Mouse (Mus musculus) gastrocnemius, postnatal 10 days (tissue): ENCODE measurements around the gene BC048403. TPM values are rescaled to one million over a fixed set of nuclear protein-coding genes. Genes with fewer than 3 reads are reported as not detected.
A peak's percentile ranks its signal among the peaks of the same experiment; 100 is the strongest.

Experiments
- DNase-seq: peaks from one replicate; pipeline ENCODE4 v3.0.0; 2021; ENCODE audit warnings: mixed read lengths
- total RNA-seq, 2 experiments: library from RNA; stranded (reverse); gene quantifications; 2 replicates each; pipeline ENCODE4 v1.2.3; 2021

Gene BC048403
- total RNA-seq, 2 experiments from 2014 or later, result 1.6 to 2.4 TPM

DNA sequence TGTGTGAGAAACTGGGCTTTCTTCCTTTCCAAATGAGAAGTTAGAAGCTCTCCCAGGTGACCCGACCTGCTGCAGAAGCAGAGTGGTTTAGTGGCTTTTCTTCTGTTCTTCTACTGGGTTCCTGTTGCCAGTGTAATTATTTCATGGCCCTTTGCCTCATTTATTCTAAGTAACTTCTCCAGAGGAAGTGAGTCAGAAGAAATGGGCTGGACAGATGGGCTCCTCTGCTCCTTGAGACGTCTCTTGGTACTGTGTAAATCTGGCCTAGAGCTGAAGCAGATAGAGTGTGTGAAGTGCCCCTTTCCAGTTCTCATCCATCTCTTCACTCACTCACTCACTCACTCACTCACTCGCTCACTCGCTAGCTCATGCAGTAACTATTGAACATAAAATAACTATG is 16.9 kb downstream of the BC048403 start:
- DNase-seq, result no peak

DNA sequence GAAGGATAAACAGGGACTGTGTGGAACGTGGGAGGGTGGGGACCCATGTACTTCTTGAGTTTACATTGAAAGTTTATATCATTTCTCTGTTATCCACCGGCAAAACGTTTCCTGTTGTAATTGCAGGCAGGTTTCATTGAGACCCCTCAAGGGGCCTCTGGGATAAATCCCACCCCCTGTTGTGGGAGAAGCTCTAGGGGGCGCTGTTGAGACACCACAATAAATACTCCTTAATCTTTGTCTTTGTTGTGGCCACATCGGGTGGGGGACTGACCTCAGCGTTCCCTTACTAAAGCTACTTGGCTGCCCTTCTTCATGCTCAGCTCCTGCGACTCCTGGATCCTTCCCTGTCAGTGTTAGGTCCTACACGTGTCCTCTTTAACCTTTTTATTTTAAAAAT is 19.4 kb downstream of the BC048403 start:
- DNase-seq, result no peak

DNA sequence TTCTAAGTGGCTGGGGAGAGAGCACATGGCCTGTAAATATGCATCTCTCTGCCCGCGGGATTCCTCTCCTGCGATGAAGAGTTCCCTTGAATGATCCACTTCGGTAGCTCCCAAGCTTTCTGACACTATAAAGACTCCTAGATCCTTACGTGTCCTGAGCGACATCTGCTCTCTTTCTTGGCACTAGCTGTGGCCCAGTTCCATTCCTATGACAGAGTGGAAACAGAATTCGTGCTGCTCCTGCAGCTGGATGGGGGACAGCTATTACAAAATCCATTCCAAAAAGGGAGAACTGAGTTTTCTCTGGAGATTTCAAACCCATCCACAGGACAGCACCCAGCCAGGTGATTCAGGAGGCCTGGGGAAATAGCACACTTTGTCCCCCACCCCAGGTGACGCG is 22.4 kb downstream of the BC048403 start:
- DNase-seq, result no peak

DNA sequence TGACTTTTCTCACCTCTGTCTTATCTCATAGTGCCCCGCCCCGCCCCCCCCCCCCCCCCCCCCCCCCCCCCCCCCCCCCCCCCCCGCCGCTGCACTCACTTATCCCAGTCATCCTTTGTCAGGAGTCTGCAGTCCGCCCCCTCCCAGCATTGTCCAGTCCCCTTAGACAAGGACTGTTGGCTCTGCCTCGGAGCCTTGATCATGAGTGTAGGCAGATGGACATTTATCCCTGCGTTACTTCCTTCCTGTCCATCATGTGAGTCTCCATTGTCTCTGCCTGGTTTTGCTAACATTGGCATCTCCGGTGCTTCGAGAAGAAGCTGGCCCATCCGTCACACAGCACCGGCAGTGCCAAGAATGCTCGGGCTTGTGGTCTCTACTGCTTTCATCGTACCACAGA is 23.5 kb downstream of the BC048403 start:
- DNase-seq, result no peak

DNA sequence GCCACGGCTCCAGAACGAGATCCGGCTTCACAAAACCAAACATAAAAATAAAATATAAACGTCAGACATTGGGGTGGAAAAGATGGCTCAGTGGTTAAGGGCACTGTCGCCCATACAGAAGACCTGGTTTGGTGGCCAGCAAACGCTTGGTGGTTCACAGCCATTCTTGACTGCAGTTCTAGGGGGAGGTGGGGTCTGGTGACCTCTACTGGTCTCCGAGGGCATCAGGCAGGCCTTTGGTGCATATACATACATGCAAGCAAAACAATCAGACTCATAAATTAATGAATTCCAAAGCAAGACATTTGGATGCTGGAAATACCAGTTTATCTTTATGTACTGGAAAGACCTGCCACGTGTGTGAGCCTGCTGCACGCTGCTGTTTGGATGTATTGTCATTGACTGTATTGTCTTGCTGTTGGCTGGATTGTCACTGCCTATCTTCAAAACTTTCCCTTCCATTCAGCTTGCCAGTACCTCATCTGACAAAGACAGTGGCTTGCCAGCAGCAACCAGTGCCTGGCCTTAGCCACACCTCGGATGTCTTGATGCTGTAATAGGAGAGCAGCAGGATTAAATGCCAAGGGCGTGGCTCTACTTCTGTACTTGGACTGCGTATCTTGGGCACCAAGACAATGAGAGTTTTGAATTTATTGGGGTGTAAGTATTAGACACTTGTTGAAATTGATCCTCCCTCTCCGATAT is 24.9 kb downstream of the BC048403 start:
- no peak for DNase-seq

DNA sequence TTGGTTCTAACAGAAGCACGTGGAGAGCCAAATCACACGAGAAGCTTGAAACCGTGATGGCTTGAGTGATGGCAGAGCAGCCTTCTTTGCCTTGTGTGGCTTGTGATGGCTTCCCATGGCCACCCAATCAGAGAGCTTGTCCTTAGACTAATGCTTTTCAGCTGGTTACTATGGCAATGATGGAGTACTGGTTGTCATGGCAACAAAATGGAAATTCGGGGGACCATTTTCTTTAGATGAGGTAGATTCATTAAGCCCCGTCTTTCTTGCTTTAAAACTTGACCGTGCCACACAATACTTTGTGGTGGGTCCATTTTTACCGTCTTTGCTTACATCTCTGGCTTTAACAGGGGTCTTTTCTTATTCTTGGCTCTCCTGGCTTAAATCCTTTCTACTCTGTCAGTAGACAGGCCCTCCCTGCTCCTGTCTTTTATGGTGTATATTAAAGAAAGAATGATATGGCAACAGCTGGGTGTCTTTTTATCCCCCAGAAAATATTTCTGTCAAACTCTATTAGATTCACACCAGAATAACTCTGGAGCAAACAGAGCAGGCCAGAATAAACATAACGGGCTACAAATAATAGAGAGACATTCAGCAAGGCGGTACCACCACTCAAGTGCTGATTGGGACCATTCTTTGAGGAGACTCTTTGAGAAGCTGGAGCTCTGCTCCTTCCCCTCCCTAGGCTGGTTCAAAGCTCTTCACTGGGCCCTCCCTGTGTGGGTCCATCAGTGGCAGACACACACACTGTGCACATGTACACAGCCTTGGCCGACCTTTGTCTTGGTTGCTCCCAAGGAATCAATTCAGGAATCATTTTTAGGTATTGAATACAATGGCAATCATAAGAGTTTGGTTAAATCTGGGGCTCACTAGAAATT is 25.7 kb downstream of the BC048403 start:
- no peak for DNase-seq

DNA sequence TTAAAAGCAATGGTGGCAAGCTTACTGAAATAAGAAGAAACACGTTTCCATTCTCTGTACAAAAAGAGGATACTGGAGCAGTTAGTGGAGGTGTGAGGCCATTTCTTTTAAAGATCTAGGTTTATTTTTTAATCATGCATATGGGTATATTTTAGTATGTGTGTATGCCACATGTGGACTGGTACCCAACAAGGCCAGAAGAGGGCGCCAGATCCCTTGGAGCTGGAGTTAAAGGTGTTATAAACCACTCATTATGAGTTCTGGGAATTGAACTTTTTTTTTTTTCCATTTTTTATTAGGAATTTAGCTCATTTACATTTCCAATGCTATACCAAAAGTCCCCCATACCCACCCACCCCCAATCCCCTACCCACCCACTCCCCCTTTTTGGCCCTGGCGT is 27.6 kb downstream of the BC048403 start:
- DNase-seq, result peak; percentile 24

DNA sequence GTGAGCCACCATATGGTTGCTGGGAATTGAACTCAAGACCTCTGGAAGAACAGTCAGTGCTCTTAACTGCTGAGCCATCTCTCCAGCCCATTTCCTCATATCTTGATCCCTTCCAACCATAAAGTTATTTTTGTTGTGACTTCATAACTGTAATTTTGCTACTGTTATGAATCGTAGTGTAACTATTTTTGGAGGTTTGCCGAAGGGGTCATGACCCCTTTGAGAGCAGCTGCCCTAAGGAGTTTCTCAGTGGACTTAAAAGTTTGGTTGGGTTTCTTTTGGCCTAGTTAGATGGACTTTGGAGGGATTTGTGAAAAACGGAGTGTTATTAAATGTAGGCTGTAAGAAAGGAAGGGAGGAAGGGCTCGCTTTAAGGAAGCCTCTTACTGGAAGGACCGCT is 30.0 kb downstream of the BC048403 start:
- no peak for DNase-seq

DNA sequence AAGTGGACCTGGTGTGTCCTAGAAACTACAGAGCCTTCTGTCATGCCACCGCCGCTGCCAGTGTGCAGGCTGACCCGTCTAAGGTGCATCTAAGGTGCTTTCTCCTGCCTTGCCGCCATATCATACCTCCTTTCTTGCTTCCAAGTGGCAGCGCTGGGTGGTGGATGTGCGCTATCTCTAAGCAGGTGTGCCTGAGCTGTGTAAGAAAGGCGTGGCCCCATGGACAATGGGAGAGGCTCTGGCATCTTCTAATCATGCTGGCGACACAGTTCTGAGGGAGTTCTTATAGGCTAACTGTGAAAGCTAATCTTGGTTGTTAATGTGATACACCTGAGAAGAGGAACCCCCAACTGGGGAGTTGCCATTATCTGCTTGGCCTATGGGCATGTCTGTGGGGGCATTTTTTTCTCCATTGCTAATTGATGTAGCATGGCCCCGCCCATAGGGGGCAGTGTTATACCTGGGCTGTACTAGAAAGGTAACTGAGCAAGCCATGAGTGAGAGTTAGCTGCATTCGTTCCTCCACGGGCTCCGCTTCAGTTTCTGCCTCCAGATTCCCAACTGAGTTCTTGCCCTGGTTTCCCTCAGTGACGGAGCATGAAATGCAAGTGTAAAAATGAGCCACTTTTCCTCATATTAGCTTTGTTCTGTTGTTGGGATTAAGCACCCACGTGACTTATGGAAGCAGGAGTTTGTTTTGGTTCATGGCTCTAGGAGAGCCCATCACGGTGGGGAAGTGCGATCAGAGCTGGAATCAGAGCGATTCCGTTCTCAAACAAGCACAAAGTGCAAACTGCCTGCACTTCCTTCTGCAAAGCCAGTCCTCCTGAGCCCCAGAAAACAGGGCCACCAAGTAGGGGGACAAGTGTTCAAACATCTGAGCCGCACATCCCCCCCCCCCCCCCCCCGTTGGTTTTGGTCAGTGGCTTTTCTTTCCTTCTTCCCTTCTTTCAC is 31.2 kb downstream of the BC048403 start:
- no peak for DNase-seq

DNA sequence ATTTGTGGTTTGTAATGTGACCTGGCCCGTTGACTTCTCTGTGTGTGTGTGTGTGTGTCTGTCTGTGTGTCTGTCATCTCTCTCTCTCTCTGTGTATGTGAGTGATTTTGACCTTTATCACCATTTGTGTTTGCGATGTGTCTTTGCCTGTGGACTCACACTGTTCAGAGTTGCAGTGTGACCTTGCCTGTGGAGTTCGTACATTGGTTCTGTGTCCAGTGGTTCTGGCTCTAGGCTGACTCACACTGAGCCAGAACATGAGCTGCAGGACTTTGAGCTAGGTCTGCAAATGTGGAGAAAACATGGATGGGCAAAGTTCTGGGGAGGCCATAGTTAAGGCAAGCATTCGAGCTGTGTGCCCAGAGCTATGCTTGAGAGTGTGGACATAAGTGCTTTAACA is 34.1 kb downstream of the BC048403 start:
- no peak for DNase-seq

DNA sequence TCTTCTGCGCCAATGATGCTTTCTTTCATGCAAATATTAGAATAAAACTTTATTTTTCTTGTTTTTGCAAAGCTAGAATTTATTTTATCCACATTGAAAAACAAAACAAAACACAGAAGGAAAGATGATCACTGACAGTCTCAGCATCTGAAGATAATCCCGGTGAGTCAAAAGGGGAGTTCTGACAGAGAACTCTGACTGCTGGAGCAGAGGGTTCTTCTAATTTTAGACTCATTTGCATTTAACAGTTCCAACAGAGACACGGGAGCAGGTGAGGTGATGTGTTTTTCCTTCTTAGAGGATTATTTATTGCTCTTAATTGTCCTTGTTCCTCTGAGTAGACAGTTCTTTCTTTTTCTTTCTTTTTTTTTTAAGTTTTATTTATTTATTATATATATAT is 36.3 kb downstream of the BC048403 start:
- DNase-seq, result no peak

DNA sequence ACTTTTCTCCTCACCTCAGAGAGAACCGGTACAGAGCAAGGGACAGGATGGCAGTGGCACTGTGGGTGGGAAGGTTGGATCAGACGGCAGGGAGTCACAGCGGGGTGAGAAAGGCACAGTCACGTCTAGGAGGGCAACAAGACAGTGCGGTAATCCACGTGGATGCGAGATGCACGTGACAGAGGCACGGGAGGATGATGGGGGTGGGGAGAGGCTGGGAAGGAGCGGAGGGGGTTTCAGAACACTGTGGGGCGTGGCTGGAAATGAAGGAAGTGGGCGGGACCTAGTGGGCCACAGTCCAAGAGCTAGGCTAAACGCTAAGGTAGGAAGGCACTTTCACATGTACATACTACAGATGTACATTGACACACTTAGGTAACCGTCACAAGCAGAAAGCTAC is 41.4 kb downstream of the BC048403 start:
- no peak for DNase-seq

DNA sequence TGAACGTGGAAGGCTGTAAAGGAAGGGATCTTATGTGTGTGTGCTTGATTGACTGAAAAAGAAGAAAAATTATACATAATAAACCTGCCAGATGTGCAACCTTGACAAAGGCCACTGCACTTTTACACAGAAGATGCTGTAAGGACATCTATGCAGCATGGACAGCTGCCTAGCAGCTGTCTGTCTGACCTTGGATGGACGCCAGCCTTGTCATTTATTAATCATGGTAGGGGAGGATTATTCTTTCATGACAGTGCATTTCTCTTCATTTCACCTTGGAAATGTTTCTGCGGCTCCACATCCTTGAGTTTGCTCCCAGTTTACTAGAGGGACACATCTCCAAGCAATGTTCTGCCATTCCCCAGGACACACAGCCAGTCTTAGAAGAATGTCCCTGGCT is 48.8 kb downstream of the BC048403 start:
- DNase-seq, result no peak

DNA sequence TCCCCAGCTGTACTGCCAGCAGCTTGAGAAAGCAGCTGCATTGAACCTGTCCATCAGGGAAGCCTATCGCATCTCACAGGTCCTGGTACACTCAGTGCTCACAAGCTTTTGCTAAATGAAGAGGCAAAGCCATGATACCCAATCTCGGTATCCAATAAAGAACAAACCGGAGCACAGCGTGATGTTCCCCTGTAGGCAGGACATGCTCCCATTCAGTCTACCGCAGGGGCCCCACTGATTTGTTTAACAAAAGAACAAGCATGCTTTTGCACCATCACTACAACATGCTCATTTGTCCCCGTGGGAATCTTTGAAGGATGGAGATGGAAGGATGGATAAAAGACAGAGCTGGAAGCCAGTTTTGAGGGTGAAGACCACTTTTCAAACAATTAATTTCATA is 50.3 kb downstream of the BC048403 start:
- DNase-seq, result no peak

DNA sequence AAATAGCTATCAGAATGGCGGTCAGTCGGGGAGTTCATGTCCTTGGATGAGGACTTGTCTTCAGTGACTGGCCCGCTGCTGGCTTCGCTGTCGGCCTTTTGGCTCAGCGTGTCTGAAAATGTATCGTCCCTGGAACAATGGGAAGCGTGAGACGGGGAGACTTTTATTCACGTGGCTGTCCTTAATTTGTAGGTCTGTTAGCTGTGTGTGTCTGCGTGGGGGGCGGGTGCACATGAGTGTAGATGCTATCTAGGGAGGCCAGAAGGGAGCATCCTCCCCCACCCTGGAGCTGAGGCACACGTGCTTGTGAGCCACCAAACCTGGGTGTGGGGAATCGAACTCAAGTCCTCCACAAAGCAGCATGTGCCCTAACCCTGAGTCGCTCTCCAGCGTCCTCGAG is 52.9 kb downstream of the BC048403 start:
- no peak for DNase-seq

DNA sequence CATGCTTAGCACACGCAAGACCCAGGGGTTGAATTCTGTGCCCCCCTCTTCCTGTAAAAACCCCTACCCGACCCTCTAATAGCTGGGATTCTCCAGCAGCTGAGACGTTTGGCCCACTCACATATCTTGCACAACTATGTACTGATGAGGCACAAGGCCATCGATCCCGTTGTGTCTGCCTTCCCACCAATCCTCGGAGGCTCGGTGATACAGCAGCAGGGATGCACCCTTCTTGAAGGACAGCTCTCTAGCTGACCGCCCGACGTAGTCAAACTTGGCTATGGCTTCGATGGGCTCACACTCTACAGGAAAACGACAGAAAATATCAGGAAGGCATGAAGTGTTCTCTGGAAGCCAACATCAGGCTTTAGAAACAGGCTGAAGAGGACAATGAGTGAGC is 54.7 kb downstream of the BC048403 start:
- no peak for DNase-seq

DNA sequence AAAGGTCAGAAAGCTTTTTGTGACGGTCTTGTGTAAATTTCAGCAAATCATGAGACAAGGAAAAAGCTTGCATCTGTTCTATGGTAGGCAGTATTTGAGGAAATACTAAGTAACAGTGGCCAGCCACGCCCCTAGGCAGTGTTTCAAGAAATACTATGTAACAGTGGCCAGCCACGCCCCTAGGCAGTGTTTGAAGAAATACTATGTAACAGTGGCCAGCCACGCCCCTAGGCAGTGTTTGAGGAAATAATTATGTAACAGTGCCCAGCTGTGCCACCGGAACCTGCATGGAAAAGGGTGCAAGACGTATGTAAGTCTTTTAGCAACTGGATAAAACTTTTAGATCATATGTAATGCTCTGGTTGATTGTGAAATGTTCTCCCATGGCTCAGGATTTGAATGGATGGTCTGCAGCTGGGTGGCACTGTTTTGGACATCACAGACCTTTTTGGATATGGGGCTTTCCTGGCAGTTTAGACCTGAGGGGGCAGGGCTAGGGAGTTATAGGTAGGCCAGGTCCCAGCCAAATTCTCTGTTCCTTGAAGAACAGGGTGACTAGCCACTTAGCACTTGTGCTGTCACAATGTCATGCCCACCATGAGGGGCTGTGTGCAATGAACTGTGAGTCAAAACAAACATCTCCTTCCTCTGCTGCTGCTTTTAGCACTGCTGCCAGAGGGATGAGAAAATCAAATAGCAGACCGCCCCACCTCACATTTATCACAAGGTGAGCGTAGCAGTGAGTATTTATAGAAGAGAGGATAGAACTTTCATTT is 56.5 kb downstream of the BC048403 start:
- no peak for DNase-seq

DNA sequence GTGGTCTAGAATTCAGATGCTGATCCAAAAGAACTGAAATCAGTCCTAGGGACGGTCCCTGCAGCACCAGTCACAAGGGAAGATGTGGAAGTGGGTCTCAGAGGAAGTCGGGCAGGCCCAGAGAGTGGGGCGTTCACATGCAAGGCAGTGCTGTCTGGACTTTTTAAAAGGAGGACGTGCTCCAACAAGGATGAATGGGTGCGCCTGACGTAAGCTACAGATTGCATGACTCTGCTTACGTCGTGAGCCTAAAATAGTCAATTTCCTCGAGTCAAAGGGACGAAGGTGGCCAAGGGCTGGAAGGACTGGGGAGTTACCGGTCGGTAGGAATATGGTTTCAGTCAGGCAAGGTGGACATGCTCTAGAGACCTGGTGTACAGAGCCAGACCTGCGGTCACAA is 60.3 kb downstream of the BC048403 start:
- no peak for DNase-seq
